Mouse (Mus musculus) liver, adult 2 months (tissue): ENCODE measurements at regions not wholly inside any gene's neighbourhood (a gene's known extent, or its start where the extent isn't known, plus 50 kb on each side); places are given as distances from the start of the nearest gene placed in this dataset.

Experiments
- DNase-seq: peaks from one replicate; pipeline ENCODE4 v3.0.0-alpha.2; 2011; ENCODE audit warnings: low read depth, low spot score; ENCODE audit errors: extremely low read depth
- H3K27ac ChIP-seq: fragments of 200-500 bp; replicated peaks from 2 replicates; pipeline ENCODE4 v1.5.1; 2012; ENCODE audit warnings: low read depth, mild to moderate bottlenecking, control low read depth, inconsistent platforms, low read length; ENCODE audit not compliant: insufficient read depth
- H3K27me3 ChIP-seq: fragments of 200-500 bp; 2 replicates; pipeline ENCODE4 v1.6.1; 2012; ENCODE audit warnings: mild to moderate bottlenecking, moderate library complexity, low read length, inconsistent platforms; ENCODE audit not compliant: control insufficient read depth, insufficient read depth
- H3K36me3 ChIP-seq: fragments of 200-500 bp; 2 replicates; pipeline ENCODE4 v1.6.1; 2012; ENCODE audit warnings: low read length, inconsistent platforms; ENCODE audit not compliant: control insufficient read depth, insufficient read depth
- H3K4me1 ChIP-seq: fragments of 200-500 bp; 2 replicates; pipeline ENCODE4 v1.6.1; 2011; ENCODE audit warnings: low read length; ENCODE audit not compliant: control insufficient read depth, insufficient read depth
- H3K4me3 ChIP-seq: fragments of 200-500 bp; 2 replicates; pipeline ENCODE4 v1.5.1; 2011; ENCODE audit warnings: low read depth, mild to moderate bottlenecking, control low read depth, low read length, moderate library complexity; ENCODE audit not compliant: insufficient read depth
- H3K79me2 ChIP-seq: fragments of 200-500 bp; 2 replicates; pipeline ENCODE4 v1.6.1; 2012; ENCODE audit warnings: inconsistent platforms, mild to moderate bottlenecking, low read length, moderate library complexity; ENCODE audit not compliant: control insufficient read depth, insufficient read depth
- H3K9ac ChIP-seq: fragments of 200-500 bp; 2 replicates; pipeline ENCODE4 v1.6.1; 2012; ENCODE audit warnings: low read depth, mild to moderate bottlenecking, control low read depth, inconsistent platforms, low read length
- CTCF ChIP-seq: fragments of 200-500 bp; IDR thresholded peaks from 2 replicates; pipeline ENCODE4 v1.5.1; 2011; ENCODE audit warnings: low read depth, low read length, control low read depth
- POLR2A ChIP-seq: fragments of 200-500 bp; IDR thresholded peaks from 2 replicates; pipeline ENCODE4 v1.6.1; 2011; ENCODE audit warnings: low read length, control low read depth; ENCODE audit not compliant: insufficient read depth; ENCODE audit errors: extremely low read depth
- WGBS: fragments of 180-500 bp; shearing (Covaris S2); methylation state at CpG from one replicate; pipeline ENCODE4 v1.1.7; 2018; 5-methylcytosine and 5-hydroxymethylcytosine counted together

GRCm38 (mm10) chr12:25609045-25609444 is 512.1 kb upstream of the Id2 start:
- WGBS, result 69% methylated on average over 2 of the region's 2 CpGs
- Histone ChIP-seq H3K9ac (no peak overlapping the region), H3K27me3 (no peaks in the 10 kb centered on the region), H3K79me2 (no peaks in the 10 kb centered on the region), H3K27ac (no peak overlapping the region), H3K4me1 (no peaks in the 10 kb centered on the region), H3K4me3 (no peak overlapping the region), H3K36me3 (no peaks in the 10 kb centered on the region)
- TF ChIP-seq POLR2A (no peak), CTCF (no peak)
- DNase-seq, result no peak

GRCm38 (mm10) chr12:25605396-25605795 is 508.5 kb upstream of the Id2 start:
- Histone ChIP-seq H3K9ac (no peak overlapping the region), H3K27ac (no peak overlapping the region), H3K4me1 (no peaks in the 10 kb centered on the region), H3K4me3 (no peak overlapping the region), H3K36me3 (no peaks in the 10 kb centered on the region), H3K27me3 (no peaks in the 10 kb centered on the region), H3K79me2 (no peaks in the 10 kb centered on the region)
- 81% methylated on average over 3 of the region's 3 CpGs for WGBS
- no peak for DNase-seq
- no peak for TF ChIP-seq CTCF
- TF ChIP-seq POLR2A, result no peak

GRCm38 (mm10) chr12:25590262-25590661 is 493.3 kb upstream of the Id2 start:
- Histone ChIP-seq H3K27me3 (no peaks in the 10 kb centered on the region), H3K36me3 (no peaks in the 10 kb centered on the region), H3K4me1 (no peaks in the 10 kb centered on the region), H3K9ac (no peak overlapping the region), H3K4me3 (no peak overlapping the region), H3K27ac (no peak overlapping the region), H3K79me2 (no peaks in the 10 kb centered on the region)
- no peak for TF ChIP-seq POLR2A
- no peak for TF ChIP-seq CTCF
- 91% methylated on average over 2 of the region's 2 CpGs for WGBS
- no peak for DNase-seq

GRCm38 (mm10) chr12:25585746-25586145 is 488.8 kb upstream of the Id2 start:
- Histone ChIP-seq H3K36me3 (no peaks in the 10 kb centered on the region), H3K79me2 (no peaks in the 10 kb centered on the region), H3K9ac (no peak overlapping the region), H3K4me1 (no peaks in the 10 kb centered on the region), H3K27ac (no peak overlapping the region), H3K4me3 (no peak overlapping the region), H3K27me3 (no peaks in the 10 kb centered on the region)
- 95% methylated on average over 3 of the region's 3 CpGs for WGBS
- DNase-seq, result no peak
- TF ChIP-seq POLR2A (no peak), CTCF (no peak)

- Histone ChIP-seq H3K27ac (no peak overlapping the region), H3K9ac (no peak overlapping the region), H3K79me2 (no peaks in the 10 kb centered on the region), H3K27me3 (no peaks in the 10 kb centered on the region), H3K4me1 (no peaks in the 10 kb centered on the region), H3K4me3 (no peak overlapping the region), H3K36me3 (no peaks in the 10 kb centered on the region)
- 84% methylated on average over 8 of the region's 8 CpGs for WGBS
- TF ChIP-seq CTCF, result no peak
- DNase-seq, result no peak
These were observed 482.5 kb upstream of the Id2 start for GRCm38 (mm10) chr12:25579407-25579806.

- WGBS, result 79% methylated on average over 2 of the region's 2 CpGs
These were observed 468.2 kb upstream of the Id2 start for GRCm38 (mm10) chr12:25565131-25565530.

More at GRCm38 (mm10) chr12:25565131-25565530, 468.2 kb upstream of the Id2 start:
- Histone ChIP-seq H3K4me3 (no peak overlapping the region), H3K4me1 (no peaks in the 10 kb centered on the region), H3K27ac (no peak overlapping the region), H3K27me3 (no peaks in the 10 kb centered on the region), H3K79me2 (no peaks in the 10 kb centered on the region), H3K36me3 (no peaks in the 10 kb centered on the region), H3K9ac (no peak overlapping the region)
- TF ChIP-seq CTCF (no peak), POLR2A (no peak)
- no peak for DNase-seq
